Mouse (Mus musculus) left cerebral cortex, adult 18-20 months (tissue): Measurements from ENCODE around the gene Dusp6. TPM values are rescaled to one million over a fixed set of nuclear protein-coding genes. Genes with fewer than 3 reads are reported as not detected.
A peak's percentile ranks its signal among the peaks of the same experiment; 100 is the strongest.

Experiments
- DNase-seq, 2 experiments: peaks; one replicate each; pipeline ENCODE4 v3.0.0; 2021 to 2022; ENCODE audit warnings: low spot score in 2 of 2, mixed read lengths in 1 of 2
- total RNA-seq, 2 experiments: library from RNA; stranded (reverse); gene quantifications; 2 replicates each; pipeline ENCODE4 v1.2.3; 2021

Dusp6 gene
- total RNA-seq, 2 experiments from 2014 or later = 103 to 116 TPM

DNA sequence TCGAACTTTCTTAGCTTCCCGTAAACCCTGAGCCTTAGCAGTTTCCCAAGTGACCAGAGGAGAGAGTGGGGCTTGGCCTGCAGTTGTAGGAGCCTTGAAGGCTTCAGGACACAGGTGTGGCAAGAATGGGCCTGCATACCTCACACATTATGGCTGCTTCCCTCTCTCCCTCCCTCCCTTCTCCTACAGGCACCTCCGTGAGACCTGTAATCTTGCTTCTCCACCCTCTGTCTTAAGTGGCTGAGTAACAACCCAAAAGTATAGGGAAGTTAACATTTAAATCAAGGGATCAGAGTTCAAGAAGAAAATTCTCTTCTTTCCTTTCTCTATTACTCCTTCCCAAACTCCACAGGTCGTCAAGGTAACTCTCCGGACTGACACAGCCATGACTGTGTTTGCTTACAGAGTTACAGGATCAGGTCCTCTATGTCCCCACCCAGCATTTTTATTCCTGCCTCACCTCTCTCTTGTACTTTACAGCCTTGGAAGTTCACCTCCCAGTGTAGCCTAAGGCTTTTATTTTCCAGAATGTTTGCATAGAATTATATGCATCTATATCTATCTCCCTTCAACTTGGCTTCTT is 19.0 kb upstream of the Dusp6 start:
- DNase-seq = no peak

DNA sequence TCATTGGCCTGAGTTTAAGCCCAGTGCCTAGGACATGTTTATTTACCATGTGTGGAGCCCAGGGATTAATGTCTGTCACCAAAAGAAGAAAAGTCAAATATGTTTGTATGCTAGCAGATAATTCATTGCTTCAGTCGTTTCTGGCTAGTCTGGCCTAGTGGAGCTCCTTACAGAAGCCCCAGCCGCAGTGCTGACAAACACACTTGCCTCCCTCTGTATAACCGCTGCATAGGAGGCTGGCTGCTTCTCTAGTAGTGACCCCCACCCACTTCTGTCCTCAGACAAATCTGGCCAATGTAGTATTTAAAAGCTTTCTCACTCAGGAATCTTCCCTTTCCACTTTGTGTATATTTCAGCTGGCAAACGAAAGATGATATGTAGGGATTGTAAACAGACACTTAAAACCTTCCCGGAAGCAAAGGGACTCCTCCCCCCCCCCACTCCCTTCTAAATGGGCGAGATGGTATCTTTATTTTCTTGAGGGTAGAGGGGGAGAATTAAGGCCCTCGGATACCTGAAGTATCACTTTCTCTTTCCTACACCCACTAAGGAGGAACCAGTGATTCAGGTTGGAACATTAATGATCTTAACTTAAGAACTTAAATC is 18.3 kb upstream of the Dusp6 start:
- no peak for DNase-seq

DNA sequence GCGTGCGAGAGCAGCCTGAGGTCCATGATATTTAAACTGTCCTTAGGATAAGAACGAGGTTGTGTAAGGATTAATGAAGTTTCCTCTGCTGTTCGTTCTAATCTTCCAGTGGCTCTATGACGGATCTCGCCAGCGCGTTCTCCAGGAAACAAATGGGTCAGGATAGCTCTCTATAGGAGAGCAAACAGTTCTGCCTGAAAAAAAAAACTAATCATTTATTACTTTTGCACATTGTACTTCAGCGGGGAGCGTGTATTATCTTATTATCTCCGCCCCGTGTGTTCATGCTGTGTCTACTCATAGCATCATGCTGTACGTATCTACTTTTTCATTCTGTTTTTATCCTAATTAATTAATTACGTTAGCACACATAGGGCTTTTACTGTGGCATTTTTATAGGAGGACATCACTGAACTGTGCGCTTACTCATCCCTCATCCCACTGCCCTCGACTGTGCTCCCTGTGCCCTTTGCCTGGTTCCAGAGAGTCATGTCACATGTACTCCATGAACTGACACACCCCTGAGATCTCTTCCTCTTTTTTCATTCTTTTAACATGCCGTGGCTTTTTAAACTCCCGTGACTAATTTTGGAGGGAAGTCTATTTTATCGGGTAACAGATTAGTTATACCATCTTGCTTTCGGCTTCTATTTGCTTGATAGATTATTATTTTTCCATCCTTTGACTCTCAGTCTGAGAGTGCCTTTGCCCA is 16.1 kb upstream of the Dusp6 start:
- no peak for DNase-seq

DNA sequence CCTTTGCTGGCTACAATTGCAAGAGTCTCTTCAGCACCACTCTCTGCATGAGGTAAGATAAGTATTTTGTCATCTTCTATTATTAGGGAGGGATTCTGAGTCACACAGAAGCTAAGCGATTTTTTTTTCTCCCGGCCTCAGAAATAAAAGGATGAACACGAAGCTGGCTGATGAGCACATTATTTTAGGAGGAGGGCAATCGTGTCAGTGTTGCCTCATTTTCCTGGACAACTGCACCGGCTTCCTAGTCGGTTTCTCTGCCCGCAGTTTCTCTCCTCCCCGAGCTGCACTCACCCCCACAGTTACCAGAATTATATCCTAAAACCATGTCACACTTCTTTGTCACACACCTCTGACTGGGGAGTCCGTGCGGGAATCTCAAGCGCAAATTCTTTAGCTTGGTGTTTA is 12.2 kb upstream of the Dusp6 start:
- DNase-seq = peak in 1 of 2 experiments; percentile 54

DNA sequence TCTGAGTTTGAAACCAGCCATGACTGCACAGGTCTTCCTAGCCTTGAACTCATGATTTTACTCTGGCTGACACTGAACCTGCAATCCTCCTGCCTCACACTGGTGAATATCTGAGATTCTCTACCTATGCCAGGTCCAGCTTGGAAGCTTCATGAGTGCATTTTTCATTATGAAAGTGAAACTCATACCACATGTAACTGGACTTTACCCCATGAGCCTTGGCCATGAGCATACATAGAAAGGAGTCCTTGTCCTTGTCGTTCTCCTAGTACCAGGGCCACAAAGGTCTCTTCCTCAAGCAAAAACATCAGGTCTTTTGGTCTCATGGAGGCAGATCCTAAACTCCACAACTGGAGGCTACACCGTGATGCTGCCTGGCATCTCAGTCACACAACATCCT is 9.6 kb upstream of the Dusp6 start:
- no peak for DNase-seq

DNA sequence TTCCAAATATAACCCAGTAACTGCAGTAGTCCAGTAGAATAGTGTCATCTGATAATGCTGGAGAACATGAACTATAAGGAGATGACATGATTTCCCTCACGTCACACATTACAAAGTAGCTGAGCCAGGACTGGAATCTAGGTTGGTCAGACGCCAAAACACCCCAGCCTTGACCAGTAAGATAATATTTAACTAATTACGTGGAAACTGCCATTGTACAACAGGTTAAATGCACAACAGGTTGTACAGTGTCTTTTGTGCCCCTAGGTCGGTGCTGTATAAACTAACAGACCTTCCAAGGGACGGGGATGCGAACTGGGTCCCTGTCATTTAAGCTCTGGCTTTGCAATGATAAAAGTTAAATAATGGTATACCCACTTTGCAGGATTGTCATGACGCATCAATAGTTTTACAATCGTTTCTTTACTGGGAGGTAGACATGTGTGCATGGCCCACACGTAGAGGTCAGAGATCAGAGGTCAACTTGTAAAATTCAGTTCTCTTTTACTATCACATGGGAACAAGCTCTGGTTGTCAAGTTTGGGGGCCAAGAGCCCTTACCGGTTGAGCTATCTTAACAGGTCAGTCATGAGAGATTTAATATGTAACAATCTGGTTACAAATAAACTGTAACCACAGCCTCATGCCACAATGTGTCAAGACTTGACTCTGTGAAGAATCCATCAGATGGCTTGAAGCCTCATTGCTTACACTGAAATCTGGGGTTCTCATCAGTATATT is 7.0 kb upstream of the Dusp6 start:
- DNase-seq = no peak

DNA sequence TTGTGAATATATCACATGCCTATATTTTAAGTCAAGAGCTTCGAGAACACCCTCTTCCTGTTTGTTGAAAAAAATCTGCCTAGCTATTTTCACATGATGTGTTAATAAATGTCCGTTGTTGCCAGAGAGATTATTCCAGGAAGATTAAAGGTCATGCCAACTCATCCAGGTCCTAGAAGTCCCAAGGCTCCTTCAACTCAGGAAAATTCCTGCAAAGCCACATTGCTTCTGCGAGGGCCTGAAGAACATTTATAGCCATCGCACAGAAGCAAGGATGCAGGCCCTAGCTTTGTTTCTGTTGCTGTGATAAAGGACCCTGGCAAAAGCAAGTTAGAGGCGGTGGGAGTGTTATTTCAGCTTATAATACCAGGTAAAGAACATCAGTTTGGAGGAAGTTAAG is 5.5 kb upstream of the Dusp6 start:
- no peak for DNase-seq

DNA sequence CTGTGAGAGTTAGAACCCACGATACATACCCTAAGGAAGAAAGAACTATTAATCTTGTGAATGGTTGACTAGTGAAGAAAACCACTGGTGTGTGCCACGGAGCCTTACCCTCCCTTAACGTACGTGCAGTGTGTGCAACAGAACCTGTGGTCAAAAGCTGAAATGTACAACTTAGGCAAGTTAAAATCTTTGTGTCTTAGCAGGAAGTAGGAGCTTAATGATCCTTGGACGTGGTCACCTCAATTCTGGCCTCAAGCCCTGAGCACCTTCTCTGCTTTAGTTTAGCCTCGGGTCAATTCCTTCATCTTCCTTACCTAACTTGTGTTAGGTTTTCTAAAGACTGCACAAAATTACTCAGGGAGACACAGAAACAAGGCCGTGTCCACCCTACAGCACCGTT is 3.2 kb upstream of the Dusp6 start:
- DNase-seq = no peak

DNA sequence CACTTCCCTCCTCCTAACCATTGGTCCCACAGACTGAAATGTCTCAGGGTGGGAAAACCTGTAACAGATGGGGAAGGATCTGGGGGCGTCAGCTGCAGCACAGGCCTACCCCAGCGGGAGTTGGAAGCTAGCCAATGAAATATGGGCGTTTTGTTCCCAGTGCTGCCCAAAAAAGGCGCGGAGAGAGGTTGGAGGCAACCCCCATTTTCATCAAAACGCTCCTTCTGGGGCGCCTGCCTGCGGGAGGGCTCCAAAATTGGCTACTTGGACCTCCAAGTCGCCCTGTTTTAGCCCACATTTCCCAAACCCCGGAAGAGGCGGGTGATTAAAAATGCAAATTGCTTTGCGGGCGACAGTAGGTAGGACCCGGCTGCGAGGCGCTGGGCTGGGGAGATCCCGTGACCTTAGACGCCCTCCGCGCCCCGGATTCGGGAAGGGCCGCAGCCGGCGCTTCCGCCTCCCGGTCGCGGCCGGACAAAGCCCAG is 1.8 kb upstream of the Dusp6 start:
- DNase-seq = peak; percentile 89 to 90

DNA sequence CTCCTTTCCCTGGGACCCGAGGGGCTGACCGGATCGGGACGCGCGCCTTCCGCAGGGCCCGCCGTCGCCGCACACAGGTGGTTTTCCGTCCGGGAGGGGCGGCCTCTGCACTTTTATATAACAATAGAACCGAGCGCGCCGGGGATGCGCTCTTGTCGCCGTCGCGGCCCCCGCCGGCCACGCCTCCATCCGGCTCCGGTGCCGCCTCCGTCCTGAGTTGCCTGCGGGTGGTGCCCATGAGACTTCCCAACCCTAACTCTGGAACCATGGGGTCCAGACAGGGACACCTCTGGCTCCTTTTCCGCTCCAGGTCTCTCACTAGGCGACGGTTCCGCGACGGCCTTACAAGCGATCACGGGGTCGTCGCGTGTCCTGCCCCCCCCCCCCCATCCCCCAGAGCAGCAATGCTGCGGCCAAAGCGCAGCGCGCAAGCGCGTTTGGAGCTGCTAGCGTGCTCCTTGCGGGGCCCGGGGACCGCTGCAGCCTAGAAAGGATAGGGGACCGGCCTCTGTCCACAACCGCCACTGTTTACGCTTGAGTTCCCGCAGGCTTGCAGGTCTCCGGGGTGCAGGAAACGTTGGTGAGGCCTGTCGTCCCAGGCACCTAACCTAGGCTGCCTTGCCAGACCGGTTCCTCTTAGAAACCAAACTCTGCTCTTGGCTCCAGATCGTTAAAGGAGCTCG is 1.3 kb upstream of the Dusp6 start:
- DNase-seq = peak; percentile 78 to 79

DNA sequence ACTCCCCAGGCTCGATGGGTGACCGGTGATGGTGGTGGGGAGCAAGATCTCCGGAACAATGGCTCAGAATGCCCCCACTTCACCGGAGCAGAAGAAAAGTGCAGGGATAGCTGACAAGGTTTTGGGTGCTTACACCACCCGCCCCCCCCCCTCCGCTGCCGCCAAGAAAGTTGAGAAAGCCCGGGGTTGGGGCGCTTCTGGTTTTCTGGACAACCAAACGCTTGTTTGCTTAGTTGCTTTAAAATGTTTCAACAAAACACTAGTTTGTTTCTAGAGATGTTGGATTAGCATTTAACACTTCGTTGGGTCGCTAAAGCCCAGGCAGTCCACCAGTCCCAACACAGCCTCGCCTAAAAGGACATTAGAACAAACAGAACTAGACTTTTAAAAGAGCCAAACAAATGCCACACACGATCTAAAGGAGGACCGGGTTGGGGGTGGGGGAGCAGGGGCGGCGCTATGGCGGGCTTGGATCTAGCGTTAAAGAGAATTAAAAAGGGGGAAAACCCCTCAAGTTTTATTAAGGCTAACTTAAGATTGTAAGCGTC is 638 bp upstream of the Dusp6 start:
- no peak for DNase-seq

DNA sequence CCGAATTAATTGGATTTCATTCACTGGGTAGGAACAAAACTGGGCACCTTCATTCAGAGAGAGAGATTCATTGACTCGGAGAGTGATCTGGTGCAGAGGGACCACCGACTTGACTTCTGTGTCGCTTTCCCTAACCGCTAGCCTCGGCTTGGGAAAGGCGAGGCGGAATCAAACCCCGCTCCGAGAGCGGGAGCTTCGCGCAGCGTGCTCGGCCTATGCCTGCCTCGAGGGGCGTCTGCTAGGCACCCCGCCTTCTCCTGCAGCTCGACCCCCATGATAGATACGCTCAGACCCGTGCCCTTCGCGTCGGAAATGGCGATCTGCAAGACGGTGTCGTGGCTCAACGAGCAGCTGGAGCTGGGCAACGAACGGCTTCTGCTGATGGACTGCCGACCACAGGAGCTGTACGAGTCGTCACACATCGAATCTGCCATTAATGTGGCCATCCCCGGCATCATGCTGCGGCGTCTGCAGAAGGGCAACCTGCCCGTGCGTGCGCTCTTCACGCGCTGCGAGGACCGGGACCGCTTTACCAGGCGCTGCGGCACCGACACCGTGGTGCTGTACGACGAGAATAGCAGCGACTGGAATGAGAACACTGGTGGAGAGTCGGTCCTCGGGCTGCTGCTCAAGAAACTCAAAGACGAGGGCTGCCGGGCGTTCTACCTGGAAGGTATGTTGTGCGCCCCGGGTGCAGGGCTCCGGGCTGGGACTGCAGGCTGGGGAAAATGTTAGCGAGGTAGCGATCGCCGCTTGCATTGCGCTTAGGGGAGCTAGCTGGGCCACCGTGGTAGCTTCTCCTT is 589 bp downstream of the Dusp6 start:
- DNase-seq = peak; percentile 35 to 42

DNA sequence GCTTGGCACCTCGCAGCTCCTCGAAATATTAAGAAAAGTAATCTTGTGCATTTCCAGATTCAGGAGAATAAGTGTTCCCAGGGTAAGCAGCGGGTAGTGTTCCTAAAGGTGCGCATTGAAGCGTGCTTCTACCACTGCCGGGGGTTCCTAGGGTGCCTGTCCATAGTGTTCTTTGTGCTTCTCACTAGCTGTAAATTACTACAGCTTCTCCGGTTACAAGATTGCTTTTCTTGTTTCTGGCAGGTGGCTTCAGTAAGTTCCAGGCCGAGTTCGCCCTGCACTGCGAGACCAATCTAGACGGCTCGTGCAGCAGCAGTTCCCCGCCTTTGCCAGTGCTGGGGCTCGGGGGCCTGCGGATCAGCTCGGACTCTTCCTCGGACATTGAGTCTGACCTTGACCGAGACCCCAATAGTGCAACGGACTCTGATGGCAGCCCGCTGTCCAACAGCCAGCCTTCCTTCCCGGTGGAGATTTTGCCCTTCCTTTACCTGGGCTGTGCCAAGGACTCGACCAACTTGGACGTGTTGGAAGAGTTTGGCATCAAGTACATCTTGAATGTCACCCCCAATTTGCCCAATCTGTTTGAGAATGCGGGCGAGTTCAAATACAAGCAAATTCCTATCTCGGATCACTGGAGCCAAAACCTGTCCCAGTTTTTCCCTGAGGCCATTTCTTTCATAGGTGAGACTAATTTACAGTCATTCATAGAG is 1.4 kb downstream of the Dusp6 start:
- DNase-seq = peak in 1 of 2 experiments; percentile 27

DNA sequence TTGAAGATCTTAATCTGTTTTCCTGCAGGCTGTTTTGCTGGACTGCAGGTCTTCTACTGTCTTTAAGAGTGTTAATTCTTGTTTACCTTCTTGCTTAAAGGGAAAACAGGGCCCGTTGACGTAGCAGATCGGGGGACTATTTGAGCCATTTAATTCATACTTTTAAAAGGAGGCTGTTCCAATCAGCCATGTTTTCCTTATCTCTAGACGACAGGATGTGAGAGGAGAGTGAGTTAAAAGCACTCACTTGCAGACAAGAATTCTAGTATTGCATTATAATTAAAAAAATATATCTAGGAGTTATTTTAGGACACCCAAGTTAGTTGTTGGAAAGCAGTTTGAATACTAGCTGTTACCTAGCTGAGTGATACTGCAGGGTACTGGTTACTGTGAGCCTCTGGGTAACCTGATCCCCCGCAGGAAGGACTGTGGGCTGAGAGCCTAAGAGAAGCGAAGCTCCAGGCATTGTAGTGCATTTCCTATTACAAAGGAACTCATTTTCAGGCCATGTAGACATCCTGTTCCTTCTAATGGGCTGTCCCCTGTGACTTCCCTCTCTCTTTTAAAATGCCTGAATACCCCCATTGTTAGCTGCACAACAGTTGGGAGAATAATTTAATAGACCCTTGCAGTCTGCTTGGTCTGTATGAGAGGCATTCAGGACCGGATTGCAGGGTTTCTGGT is 2.1 kb downstream of the Dusp6 start:
- DNase-seq = peak in 1 of 2 experiments; percentile 41

DNA sequence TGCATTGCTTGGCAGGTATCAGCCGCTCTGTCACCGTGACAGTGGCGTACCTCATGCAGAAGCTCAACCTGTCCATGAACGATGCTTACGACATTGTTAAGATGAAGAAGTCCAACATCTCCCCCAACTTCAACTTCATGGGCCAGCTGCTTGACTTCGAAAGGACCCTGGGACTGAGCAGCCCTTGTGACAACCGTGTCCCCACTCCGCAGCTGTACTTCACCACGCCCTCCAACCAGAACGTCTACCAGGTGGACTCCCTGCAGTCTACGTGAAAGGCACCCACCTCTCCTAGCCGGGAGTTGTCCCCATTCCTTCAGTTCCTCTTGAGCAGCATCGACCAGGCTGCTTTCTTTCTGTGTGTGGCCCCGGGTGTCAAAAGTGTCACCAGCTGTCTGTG is 3.0 kb downstream of the Dusp6 start:
- DNase-seq = peak in 1 of 2 experiments; percentile 31

DNA sequence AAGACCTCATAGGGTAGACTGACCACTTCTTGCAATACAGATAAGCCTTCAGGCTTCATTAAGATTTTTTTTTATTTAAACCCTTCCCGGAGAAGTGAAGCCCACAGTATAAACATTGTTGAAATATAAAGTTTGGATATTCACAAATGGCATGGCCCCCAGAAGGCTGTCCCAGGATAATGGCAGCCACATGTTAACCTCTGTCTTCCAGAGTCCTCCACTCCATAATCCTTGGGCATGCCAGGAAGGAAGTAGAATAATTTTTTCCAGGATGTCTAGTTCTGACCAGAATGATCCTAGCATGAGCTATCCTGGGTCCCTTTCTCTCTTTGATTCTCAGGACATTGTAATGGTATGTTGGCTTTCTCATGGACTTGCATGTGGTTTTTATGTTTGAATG is 4.6 kb downstream of the Dusp6 start:
- DNase-seq = no peak

DNA sequence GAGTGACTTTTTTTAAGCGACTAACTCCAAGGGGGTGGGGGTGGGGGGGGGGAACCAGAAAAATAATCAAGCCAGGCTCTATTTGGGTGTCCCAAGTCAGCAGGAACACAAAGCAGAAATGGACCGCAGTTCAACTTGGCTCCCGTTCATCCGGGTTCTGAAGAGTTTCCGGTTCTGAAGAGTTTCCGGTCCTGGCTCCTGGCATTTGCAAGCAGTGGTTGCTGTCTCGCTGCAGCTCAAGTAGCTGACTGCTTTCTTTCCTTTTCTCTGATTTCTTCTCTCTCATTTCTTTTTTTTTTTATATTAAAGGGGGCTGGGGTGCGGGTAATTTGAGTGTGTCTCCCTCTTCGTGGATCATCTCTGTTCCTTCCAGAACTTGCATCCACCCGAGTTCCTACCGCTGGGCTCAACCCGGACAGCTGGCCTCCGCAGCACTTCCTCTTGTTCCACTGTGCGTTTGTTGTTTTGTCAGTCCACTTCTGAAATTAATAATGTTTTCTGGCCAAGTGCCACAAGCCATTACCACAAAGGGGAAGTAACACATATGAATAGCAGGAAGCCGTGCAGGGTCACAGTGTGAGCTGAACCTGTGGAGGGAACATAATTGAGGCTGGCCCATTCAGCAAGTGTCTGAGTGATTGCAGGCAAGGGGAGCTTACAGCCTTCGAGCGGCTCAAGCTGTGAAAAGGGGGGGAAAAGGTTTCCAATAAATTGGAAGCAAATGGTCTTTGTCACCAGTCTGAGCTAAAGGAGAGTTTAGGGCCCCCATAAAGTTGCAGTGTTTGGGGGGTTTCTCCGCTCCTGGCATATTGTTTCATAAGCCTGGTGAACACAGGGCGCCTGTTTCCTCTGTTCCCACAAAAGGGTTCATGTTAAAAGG is 5.6 kb downstream of the Dusp6 start:
- peak in 1 of 2 experiments; percentile 26 for DNase-seq

DNA sequence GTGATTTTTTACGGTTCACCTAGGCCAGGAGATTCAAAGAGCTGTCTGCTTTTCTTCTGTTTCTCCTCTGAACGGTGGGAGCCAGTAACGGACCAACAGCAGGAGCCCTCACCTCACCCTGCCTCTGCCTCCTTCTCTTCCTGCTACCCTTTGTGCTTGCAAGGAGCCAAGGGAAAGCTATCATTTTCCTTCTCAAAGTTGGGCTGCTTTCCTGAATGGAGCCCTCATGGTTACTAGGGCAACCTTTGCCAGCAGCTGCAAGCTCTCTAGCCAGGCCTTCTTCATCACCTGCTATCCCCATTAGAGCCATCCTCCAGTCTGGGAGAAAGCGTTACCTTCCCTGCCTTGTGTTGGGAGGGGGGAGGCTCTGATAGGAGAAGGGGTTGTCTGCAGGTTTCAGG is 6.3 kb downstream of the Dusp6 start:
- no peak for DNase-seq
